Mouse (Mus musculus) heart, embryonic 15.5 days (tissue): ENCODE data around the gene St7. TPM values are rescaled to one million over a fixed set of nuclear protein-coding genes. Genes with fewer than 3 reads are reported as not detected.

Source experiments
- ATAC-seq: fragments of 200-750 bp; cut with Nextera tagmentation; replicated peaks from 2 replicates; pipeline ENCODE4 v1.8.0; 2017; ENCODE audit warnings: low read depth, moderate TSS enrichment; ENCODE audit not compliant: insufficient number of reproducible peaks, insufficient read depth, low FRiP score
- H3K27ac ChIP-seq: fragments of 300-500 bp; sonication (generic); 2 replicates; pipeline ENCODE4 v1.5.1; 2015; ENCODE audit warnings: mild to moderate bottlenecking, inconsistent platforms
- H3K27me3 ChIP-seq: fragments of 300-500 bp; sonication (generic); 2 replicates; pipeline ENCODE4 v1.6.1; 2015; ENCODE audit warnings: inconsistent platforms
- H3K36me3 ChIP-seq: fragments of 300-500 bp; sonication (generic); 2 replicates; pipeline ENCODE4 v1.6.1; 2015; ENCODE audit warnings: mild to moderate bottlenecking, inconsistent platforms
- H3K4me1 ChIP-seq: fragments of 300-500 bp; sonication (generic); replicated peaks from 2 replicates; pipeline ENCODE4 v1.6.1; 2015; ENCODE audit warnings: inconsistent platforms
- H3K4me2 ChIP-seq: fragments of 300-500 bp; sonication (generic); 2 replicates; pipeline ENCODE4 v1.6.1; 2015; ENCODE audit warnings: inconsistent platforms, mild to moderate bottlenecking, moderate library complexity
- H3K4me3 ChIP-seq: fragments of 300-500 bp; sonication (generic); 2 replicates; pipeline ENCODE4 v1.5.1; 2015; ENCODE audit warnings: mild to moderate bottlenecking, inconsistent platforms
- H3K9ac ChIP-seq: fragments of 300-500 bp; sonication (generic); 2 replicates; pipeline ENCODE4 v1.6.1; 2015; ENCODE audit warnings: mild to moderate bottlenecking, inconsistent platforms
- H3K9me3 ChIP-seq: fragments of 300-500 bp; sonication (generic); replicated peaks from 2 replicates; pipeline ENCODE4 v1.6.1; 2016; ENCODE audit warnings: inconsistent platforms
- WGBS: fragments of 180-500 bp; shearing (Covaris S2); methylation state at CpG from one replicate; pipeline ENCODE4 v1.1.7; 2015; ENCODE audit warnings: mixed read lengths; 5-methylcytosine and 5-hydroxymethylcytosine counted together
- polyA plus RNA-seq: library from polyadenylated mRNA; unstranded; fragments of >200 nt; fragmentation: Nextera tagmentation; extraction: Ambion mirVana; gene quantifications from 2 replicates; pipeline ENCODE4 v1.2.1, GENCODE M21; 2015

The St7 gene
- polyA plus RNA-seq, 1 experiment from 2014 or later, result 26.1 TPM

GRCm38 (mm10) chr6:17828382-17828781 is 135.6 kb downstream of the St7 start:
- Histone ChIP-seq H3K9me3 (no peaks in the 10 kb centered on the region), H3K27ac (no peak overlapping the region), H3K9ac (no peak overlapping the region), H3K4me1 (peaks cover 10% of the 10 kb centered on the region; the same call in 1 of the 2 replicates), H3K27me3 (no peaks in the 10 kb centered on the region), H3K36me3 (peaks cover 3% of the 10 kb centered on the region; the same call in 1 of the 2 replicates), H3K4me3 (no peak overlapping the region), H3K4me2 (no peak overlapping the region)
- 58% methylated on average over 4 of the region's 4 CpGs for WGBS
- ATAC-seq, result no peak

- ATAC-seq, result no peak
- peaks cover 3% of the 10 kb centered on the region; the same call in 1 of the 2 replicates for H3K36me3 ChIP-seq
Measured at GRCm38 (mm10) chr6:17829981-17830380, 137.2 kb downstream of the St7 start.

DNA sequence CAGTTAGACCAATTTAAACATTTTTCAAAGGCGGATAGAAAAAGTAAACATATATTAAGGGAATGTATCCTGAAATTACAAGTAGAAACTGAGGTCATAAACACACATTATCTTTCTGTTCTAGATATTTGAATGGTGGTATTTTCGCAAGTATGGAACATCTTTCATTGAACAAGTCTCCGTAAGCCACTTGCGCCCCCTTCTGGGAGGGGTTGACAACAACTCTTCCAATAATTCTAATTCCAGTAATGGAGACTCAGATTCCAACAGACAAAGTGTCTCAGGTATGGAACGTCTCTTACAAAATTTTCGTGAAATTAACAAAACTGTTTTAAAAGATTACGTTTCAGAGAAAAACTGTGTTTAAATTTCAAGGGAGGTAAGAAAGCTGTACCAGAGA is 141.8 kb downstream of the St7 start:
- no peak for ATAC-seq
- 0 out of 2 replicates have a peak, but pooled peaks cover 3% of the 10 kb centered on the region for H3K4me1 ChIP-seq
- no peaks in the 10 kb centered on the region for H3K9me3 ChIP-seq
- no peak overlapping the region for H3K4me3 ChIP-seq
- no peak overlapping the region for H3K4me2 ChIP-seq
- H3K36me3 ChIP-seq, result peaks cover 3% of the 10 kb centered on the region; the same call in 1 of the 2 replicates
- H3K27ac ChIP-seq, result no peak overlapping the region
- no peak overlapping the region for H3K9ac ChIP-seq
- no peaks in the 10 kb centered on the region for H3K27me3 ChIP-seq
- 34% methylated on average over 7 of the region's 7 CpGs for WGBS

More at GRCm38 (mm10) chr6:17829981-17830380, 137.2 kb downstream of the St7 start:
- Histone ChIP-seq H3K27ac (no peak overlapping the region), H3K9me3 (no peaks in the 10 kb centered on the region), H3K4me2 (no peak overlapping the region), H3K9ac (no peak overlapping the region), H3K27me3 (no peaks in the 10 kb centered on the region), H3K4me3 (no peak overlapping the region), H3K4me1 (peaks cover 10% of the 10 kb centered on the region; the same call in 1 of the 2 replicates)
- 97% methylated on average over 1 of the region's 1 CpGs for WGBS

DNA sequence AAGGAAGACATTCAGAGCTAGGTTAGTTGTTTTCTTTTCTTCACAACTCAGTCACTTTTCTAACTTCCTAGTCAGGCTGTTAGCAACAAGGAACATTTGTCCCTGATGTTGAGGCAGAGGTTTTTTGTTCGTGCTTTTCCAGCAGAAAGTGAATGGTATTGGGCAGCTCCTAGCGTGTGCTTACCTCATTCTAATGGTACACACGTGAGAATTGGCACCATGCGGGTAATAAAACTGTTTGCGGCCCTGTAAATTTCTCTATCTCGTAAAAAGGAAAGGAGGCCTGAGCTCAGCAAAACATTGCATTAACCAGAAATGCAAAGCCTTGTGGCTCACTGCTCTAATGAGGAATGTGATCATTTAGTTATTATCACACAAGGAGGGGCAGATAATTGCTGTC is 143.0 kb downstream of the St7 start:
- 87% methylated on average over 6 of the region's 6 CpGs for WGBS
- H3K27ac ChIP-seq, result no peak overlapping the region

DNA sequence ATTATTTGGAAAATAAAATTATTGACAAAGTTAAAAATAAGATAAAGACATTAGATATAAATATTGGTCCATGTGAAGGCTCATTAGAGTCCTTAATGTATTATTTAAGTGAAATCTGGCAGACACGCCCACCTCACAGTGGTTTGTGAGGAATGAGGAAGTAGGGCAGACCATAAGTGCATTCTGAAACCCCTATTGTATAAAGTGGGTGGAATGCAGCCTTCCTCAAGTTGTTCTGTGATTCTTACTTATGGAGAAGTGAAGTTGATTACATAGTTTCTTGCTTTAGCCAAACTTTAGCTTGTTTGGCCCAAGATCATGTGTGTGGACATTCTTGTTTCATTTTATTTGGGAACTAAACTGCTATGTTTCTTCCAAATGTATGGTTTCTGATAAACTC is 144.9 kb downstream of the St7 start:
- Histone ChIP-seq H3K9ac (no peak overlapping the region), H3K4me2 (no peak overlapping the region), H3K4me1 (peaks cover 9% of the 10 kb centered on the region), H3K36me3 (no peaks in the 10 kb centered on the region), H3K27me3 (no peaks in the 10 kb centered on the region), H3K27ac (no peak overlapping the region), H3K9me3 (no peaks in the 10 kb centered on the region), H3K4me3 (no peak overlapping the region)
- ATAC-seq, result no peak
- 71% methylated on average over 1 of the region's 1 CpGs for WGBS

More for the DNA sequence above, 143.0 kb downstream of the St7 start:
- 0 out of 2 replicates have a peak, but pooled peaks cover 3% of the 10 kb centered on the region for H3K4me1 ChIP-seq
- H3K27me3 ChIP-seq, result no peaks in the 10 kb centered on the region
- no peak overlapping the region for H3K4me3 ChIP-seq
- H3K4me2 ChIP-seq, result no peak overlapping the region
- ATAC-seq, result no peak
- H3K9me3 ChIP-seq, result no peaks in the 10 kb centered on the region
- H3K9ac ChIP-seq, result no peak overlapping the region
- H3K36me3 ChIP-seq, result no peaks in the 10 kb centered on the region

DNA sequence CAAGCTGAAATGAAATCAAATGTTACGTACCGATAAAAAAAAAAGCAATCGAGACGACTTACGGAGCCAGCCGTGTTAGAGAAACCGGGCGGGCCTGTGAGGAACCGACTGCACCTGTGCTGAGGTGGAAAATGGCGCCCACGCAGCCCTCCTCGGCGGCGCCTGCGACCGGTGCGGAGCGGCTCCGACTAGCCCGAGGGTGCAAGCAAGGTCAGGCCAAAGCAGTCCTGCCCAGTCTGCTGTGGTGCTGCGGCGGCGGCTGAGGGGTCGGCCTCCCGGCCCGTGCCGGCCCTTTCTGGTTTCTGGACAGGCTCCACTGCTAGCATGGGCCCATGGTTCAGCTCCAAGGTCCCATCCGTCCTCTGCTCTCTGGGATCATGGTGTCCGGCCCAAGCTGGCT is 147.7 kb downstream of the St7 start:
- no peak overlapping the region for H3K4me2 ChIP-seq
- no peak overlapping the region for H3K9ac ChIP-seq
- 78% methylated on average over 29 of the region's 29 CpGs for WGBS
- no peak overlapping the region for H3K4me3 ChIP-seq
- H3K27me3 ChIP-seq, result no peaks in the 10 kb centered on the region
- peaks cover 11% of the 10 kb centered on the region for H3K4me1 ChIP-seq
- no peak overlapping the region for H3K27ac ChIP-seq
- no peak for ATAC-seq
- no peaks in the 10 kb centered on the region for H3K36me3 ChIP-seq
- no peaks in the 10 kb centered on the region for H3K9me3 ChIP-seq

DNA sequence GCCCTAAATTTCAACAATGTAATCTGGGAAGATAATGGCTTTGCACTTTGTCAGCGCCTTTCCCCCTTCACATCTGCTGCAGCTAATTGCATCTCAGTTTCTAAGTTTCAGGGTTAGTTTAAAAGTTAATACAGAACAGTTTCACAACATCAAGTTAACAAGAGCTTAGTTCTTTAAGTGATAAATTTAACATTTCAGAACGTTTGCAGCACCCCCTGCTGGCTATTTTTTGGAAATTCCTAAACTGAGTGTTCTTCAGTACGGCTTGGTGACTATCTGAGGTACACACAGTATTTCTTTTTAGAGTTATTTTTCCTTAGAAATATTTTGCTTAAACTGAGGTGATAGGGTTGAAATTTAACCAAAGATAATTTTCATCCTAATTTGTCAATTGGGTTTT is 150.0 kb downstream of the St7 start:
- ATAC-seq, result no peak
- Histone ChIP-seq H3K4me3 (no peak overlapping the region), H3K9ac (no peak overlapping the region), H3K9me3 (no peaks in the 10 kb centered on the region), H3K4me1 (peaks cover 11% of the 10 kb centered on the region), H3K4me2 (no peak overlapping the region), H3K27ac (no peak overlapping the region), H3K36me3 (no peaks in the 10 kb centered on the region), H3K27me3 (no peaks in the 10 kb centered on the region)
- 35% methylated on average over 3 of the region's 3 CpGs for WGBS

DNA sequence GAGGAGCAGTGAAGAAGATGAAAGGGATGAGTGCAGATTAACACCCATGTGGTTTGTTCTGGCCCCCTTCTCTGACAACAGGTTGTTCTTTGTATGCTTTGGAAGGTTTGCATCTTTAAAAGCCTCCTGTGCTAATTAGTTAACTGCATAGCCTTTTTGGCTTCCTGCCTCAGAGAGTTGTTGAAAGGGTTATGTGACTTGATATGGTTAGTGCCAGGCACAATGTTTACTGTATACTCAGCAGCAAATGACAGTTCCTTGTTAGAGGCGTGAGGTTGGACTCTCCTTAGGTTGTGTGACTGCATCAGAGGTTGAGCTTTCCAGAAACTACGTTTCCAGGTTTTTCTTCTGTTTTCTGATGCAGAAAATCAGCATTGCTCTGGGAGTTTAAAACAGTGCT is 158.6 kb downstream of the St7 start:
- no peak for ATAC-seq
- Histone ChIP-seq H3K4me1 (peaks cover 3% of the 10 kb centered on the region; the same call in 1 of the 2 replicates), H3K9me3 (no peaks in the 10 kb centered on the region), H3K4me3 (no peak overlapping the region), H3K36me3 (peaks cover 7% of the 10 kb centered on the region; the same call in 1 of the 2 replicates), H3K27me3 (no peaks in the 10 kb centered on the region), H3K27ac (no peak overlapping the region), H3K4me2 (no peak overlapping the region), H3K9ac (no peak overlapping the region)
- 47% methylated on average over 2 of the region's 2 CpGs for WGBS

DNA sequence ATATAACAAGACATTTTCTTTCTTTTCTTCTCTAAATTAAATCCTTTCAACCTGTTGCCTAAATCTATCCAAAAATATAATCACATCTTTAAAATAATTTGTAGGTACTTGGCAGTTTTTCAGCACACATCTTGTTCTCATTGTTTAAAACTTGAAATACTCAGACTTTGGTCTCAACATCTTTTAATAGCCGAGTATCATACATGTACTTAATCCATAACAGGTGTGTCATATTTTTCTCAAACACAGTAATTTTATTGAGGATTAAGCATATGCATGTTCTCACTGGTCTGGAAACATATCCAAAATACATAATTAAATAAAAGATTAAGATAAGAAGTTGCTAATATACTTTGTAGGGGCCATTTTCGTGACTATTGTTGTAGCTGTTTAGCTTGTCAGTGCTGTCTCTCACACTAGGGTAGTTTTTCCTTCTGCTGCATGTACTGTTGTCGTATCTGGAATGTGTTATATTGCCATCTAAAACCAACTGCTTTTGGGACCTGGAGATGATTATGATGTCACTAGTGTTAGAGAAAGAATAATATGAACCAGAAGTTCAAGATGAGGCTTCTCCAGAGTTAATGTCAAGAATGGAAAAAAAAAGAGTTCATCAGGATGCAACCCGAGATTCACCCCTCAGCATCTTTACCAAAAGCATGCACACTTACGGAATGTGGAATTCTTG is 161.0 kb downstream of the St7 start:
- no peaks in the 10 kb centered on the region for H3K27me3 ChIP-seq
- H3K4me2 ChIP-seq, result no peak overlapping the region
- no peak overlapping the region for H3K9ac ChIP-seq
- peaks cover 3% of the 10 kb centered on the region; the same call in 1 of the 2 replicates for H3K4me1 ChIP-seq
- H3K27ac ChIP-seq, result no peak overlapping the region
- WGBS, result 77% methylated on average over 5 of the region's 5 CpGs
- peaks cover 7% of the 10 kb centered on the region; the same call in 1 of the 2 replicates for H3K36me3 ChIP-seq
- ATAC-seq, result no peak
- no peaks in the 10 kb centered on the region for H3K9me3 ChIP-seq
- H3K4me3 ChIP-seq, result no peak overlapping the region

- WGBS, result 98% methylated on average over 2 of the region's 2 CpGs
Measured at GRCm38 (mm10) chr6:17855616-17856015, 162.9 kb downstream of the St7 start.

GRCm38 (mm10) chr6:17859564-17859963 is 166.8 kb downstream of the St7 start:
- Histone ChIP-seq H3K9ac (no peak overlapping the region), H3K4me3 (no peak overlapping the region), H3K9me3 (no peaks in the 10 kb centered on the region), H3K4me1 (no peaks in the 10 kb centered on the region), H3K27ac (no peak overlapping the region), H3K27me3 (no peaks in the 10 kb centered on the region), H3K4me2 (no peak overlapping the region), H3K36me3 (peaks cover 11% of the 10 kb centered on the region)
- WGBS, result 78% methylated on average over 1 of the region's 1 CpGs
- no peak for ATAC-seq

More at GRCm38 (mm10) chr6:17855616-17856015, 162.9 kb downstream of the St7 start:
- Histone ChIP-seq H3K36me3 (peaks cover 7% of the 10 kb centered on the region; the same call in 1 of the 2 replicates), H3K27ac (no peak overlapping the region), H3K27me3 (no peaks in the 10 kb centered on the region), H3K9ac (no peak overlapping the region), H3K4me1 (peaks cover 3% of the 10 kb centered on the region; the same call in 1 of the 2 replicates), H3K9me3 (no peaks in the 10 kb centered on the region), H3K4me3 (no peak overlapping the region), H3K4me2 (no peak overlapping the region)
- no peak for ATAC-seq

DNA sequence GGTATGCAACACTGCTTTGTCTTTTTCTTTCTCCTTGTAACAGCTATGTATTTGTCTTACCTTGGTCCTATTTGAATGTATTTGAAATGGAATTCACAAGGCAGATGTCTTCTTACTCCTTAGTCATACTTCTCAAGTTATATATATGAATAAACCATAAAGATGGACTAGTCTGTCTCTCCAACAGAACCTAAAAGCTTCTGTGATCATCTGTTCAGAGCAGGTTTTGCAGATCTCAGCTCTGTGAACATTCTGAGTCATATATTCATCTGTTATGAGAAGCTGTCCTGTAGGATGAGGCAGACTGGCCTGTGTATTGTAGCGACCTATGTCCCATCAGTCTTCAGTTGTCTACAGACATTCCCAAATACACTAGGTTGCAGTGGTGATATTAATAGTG is 167.7 kb downstream of the St7 start:
- no peaks in the 10 kb centered on the region for H3K27me3 ChIP-seq
- 90% methylated on average over 1 of the region's 1 CpGs for WGBS
- H3K9me3 ChIP-seq, result no peaks in the 10 kb centered on the region
- H3K4me3 ChIP-seq, result no peak overlapping the region
- peaks cover 8% of the 10 kb centered on the region for H3K36me3 ChIP-seq
- H3K4me1 ChIP-seq, result no peaks in the 10 kb centered on the region
- H3K4me2 ChIP-seq, result no peak overlapping the region
- H3K27ac ChIP-seq, result no peak overlapping the region
- no peak for ATAC-seq
- no peak overlapping the region for H3K9ac ChIP-seq
